Mouse (Mus musculus) thymus, postnatal 10 days (tissue): ENCODE results near the gene Ddx6.
"Not testable (repeated sequence)": the region's sequence is repeated elsewhere in the genome, so short reads cannot be mapped to it uniquely, and the experiment has no call there.

Source experiments
- DNase-seq, 2 experiments: peaks; one replicate each; pipeline ENCODE4 v3.0.0; 2021; ENCODE audit warnings: low spot score in 2 of 2

The Ddx6 gene

DNA sequence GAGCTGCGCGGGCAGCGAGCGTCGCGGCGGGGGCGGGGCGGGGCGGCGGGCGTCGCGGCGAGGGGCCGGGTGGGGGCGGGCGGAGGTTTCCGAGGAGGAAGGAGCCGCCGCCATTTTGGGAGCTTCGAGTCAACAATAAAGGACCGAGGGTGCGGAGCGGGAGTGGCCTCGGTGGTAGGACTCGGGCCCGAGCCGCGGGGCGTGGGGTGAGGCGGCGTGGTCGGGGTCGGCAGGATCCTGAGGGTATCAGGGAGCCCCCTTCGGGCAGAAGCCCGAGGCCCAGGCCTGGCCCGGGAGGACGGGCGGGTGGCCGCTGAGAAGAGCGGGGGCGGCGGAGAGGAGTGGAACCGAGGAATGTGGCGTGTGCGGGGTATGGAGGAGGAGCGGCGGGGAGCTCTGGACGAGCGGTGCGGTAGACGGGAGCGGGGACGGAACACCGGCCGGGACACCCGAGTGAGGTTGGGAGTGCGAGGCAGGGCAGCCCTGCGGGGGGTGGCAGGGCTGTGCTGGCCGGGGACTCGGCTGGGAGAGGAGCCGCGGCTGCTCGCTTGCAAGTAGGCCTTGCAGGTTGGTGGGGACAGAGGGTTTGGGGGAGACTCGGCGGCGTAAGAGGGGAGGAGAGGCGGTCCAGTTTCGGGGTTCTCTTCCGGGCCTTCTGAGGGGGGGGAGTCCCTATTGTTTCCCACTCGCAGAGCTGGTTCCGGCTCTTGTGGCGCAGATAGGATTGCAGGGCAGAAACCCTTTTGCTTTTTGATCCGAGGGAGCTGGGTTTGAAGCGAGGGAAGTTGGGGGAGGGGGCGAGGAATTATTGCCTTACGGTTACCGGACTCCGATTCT lies at the start of gene Ddx6:
Gene Ddx6, plus strand, starts transcription at position 114 of the 837 bp plus-strand sequence.
- peak; percentile 72 to 75 for DNase-seq

DNA sequence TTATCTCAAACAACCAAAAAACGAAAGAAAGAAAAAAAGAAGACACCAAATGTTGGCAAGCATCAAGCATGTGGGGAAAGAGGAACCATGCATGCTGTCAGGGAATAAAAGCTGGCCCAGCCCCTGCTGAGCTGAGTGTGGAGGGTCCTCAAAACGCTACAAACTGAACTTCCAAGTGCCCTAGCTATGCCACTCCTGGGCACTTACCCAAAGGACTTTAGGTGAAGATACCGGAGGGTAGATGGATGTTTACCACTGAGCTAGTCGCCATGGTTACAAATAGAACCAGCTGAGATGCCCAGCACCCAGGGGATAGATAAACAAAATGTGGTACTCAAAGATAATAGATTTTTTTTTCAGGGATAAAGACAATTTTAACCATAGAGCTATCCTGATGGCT lies 43.1 kb upstream of the Ddx6 start, which contains the start of gene Cxcr5:
Gene Cxcr5, minus strand, starts transcription at position 281 of the 400 bp plus-strand sequence.
- no peak for DNase-seq

GRCm38 (mm10) chr9:44562936-44563335 lies 41.8 kb upstream of the Ddx6 start:
- DNase-seq: no peak

- no peak for DNase-seq
These were observed 39.3 kb upstream of the Ddx6 start for GRCm38 (mm10) chr9:44565367-44565766.

- DNase-seq: no peak
These were observed 37.2 kb upstream of the Ddx6 start for GRCm38 (mm10) chr9:44567338-44568082.

- DNase-seq: no peak
These were observed 36.6 kb upstream of the Ddx6 start for GRCm38 (mm10) chr9:44568083-44568455.

GRCm38 (mm10) chr9:44570939-44571382 lies 33.7 kb upstream of the Ddx6 start:
- no peak for DNase-seq

DNA sequence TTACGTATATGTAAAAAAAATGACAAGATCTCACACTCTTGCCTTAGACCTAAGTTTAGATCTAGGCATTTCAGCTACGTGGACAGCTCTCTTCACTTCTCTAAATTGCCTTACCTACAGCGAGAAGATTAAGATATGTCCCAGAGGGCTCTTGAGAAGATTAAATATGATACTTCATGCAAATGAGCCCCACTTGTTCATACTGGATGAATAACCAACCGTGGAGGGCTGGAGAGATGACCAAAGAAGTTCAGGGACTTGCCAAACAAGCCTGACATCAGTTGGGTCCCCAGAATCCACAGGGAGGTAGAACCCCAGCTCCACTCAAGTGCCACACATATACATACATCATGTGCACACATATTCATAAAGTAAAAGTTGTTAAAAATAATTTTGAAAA lies 31.4 kb upstream of the Ddx6 start:
- no peak for DNase-seq

DNA sequence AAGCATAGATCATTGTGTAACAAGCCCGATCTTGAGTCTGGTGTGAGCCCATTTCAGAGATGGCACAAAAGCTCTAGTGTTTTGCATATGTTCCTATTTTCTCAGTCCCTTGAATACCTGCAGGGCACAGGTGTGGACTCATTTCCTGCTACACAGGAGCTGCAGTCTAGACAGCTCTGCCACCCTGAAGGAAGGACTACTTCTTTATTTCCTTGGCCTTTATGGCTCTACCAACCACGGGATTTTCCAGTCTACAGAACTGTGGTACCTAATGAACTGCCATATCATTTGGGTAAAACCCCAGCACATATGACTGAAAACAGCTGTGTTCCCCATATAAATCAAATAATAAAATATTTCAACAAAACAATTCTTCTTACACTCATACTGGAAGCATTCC lies 29.6 kb upstream of the Ddx6 start:
- DNase-seq: no peak

DNA sequence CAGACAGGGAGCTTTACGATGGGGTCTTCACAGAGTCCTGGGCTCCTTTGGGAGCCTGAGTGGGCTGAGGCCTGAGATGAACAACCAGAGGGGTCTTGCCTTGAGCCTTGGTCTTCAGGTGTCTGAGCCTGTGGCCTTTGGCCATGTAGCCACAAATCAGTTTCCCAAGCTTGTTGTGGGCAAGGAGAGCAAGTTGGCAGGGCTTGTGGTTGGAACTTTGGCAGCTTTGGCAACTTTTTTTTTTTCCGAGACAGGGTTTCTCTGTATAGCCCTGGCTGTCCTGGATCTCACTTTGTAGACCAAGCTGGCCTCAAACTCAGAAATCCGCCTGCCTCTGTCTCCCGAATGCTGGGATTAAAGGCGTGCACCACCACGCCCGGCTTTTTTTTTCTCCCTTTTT lies 28.6 kb upstream of the Ddx6 start:
- DNase-seq: not testable (repeated sequence)

GRCm38 (mm10) chr9:44579392-44579791 lies 25.3 kb upstream of the Ddx6 start:
- DNase-seq: peak; percentile 49 to 61

DNA sequence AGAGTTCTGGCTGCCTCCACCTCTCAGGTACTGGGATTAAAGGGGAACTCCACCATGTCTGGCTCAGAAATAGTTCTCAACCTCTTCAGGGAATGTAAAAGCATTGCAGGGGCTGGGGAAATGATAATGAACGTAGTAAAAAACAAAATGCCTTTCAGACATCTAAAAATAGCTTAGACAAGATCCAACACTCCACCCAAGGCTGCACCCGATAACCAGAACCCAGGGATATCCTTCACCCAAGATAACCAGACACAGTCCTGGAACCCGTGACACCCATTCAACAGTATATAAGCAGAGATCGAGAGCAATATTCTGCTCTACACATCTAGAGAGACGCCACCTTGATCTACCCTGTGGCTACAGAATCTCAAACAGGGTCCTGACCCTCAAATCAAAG lies 24.6 kb upstream of the Ddx6 start:
- DNase-seq: no peak

- peak in 1 of 2 experiments; percentile 39 for DNase-seq
These were observed 23.3 kb upstream of the Ddx6 start for GRCm38 (mm10) chr9:44581423-44581822.

GRCm38 (mm10) chr9:44582390-44582789 lies 22.3 kb upstream of the Ddx6 start:
- DNase-seq: no peak

- DNase-seq: no peak
These were observed 17.9 kb upstream of the Ddx6 start for GRCm38 (mm10) chr9:44586640-44587261.

GRCm38 (mm10) chr9:44587262-44588160 lies 17.2 kb upstream of the Ddx6 start:
- no peak for DNase-seq

GRCm38 (mm10) chr9:44588605-44589004 lies 16.1 kb upstream of the Ddx6 start:
- DNase-seq: no peak

GRCm38 (mm10) chr9:44589095-44589494 lies 15.6 kb upstream of the Ddx6 start:
- no peak for DNase-seq

- DNase-seq: no peak
These were observed 13.7 kb upstream of the Ddx6 start for GRCm38 (mm10) chr9:44590969-44591368.

DNA sequence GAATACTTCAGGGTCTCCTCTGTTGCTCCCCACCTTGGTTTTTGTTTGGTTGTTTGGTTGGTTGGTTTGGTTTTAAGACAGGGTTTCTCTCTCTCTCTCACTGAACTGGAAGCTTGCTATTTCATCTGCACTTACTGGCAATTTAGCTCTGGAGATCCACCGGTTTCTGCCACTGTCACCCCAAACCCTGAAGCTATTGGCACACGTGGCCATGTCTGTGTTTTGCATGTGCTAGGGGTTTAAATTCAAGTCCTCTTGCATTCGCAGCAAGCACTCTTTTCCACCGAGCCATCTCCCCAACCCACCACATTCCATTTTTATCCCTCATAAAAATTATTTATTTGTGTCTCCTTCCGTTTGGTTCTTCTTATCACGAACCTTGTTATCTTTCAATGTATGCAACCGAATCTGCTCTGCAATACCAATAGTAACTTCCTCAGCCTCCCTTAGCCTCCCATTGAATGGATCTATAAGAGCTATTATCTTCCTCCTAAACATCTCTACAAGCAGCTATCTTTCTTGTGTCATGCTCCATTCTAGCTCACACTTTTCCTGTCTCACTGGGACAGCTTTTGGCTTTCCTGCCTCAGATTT lies 13.0 kb upstream of the Ddx6 start:
- DNase-seq: no peak

- DNase-seq: no peak
These were observed 11.5 kb upstream of the Ddx6 start for GRCm38 (mm10) chr9:44593221-44593620.
